9 mouse cellular contexts compared by ENCODE assay signal in the genomic region with DNA sequence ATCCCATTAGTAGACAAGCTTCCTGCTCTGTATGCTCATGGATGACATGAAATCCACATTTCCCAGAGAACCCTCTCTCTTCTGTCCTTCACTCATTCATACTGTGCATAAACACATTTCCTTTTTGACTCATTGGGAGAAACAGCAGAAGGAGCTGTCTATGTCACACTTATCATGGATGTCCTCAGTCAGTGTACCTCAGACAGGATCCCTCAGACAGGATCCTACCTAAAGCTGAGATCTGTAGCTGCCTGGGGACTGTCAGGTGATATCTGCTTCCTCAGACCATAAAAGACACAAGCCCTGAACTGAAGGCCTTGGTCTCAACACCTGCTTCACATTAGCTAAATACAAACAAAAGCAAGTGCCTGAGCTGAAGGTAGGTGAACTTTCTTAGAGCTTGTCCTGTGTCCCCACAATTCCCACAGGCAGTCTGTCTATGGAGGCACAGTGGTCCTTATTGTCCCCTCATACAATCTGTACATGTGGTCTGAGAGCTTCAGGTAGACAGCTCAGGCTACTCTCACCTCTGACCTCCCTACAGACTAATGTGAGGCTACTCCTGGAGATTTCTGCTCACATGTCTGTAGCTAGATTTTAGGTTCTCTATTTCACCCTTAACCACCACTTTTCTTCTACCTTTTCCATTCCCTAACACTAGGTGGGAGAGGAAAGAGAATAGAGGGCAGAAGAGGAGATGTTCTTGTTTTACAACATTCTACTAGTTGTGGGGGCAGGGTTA. TPM values are rescaled to one million over a fixed set of nuclear protein-coding genes. Genes with fewer than 3 reads are reported as not detected.
A peak's percentile ranks its signal among the peaks of the same experiment; 100 is the strongest.
DNase-seq lines count a peak whose midpoint lies in the region; ATAC-seq and TF ChIP-seq lines count a peak whose summit lies in the region.
"Had no signal": no experiment of that assay in that cellular context is flagged by ENCODE, and none has a peak within 500 bp of the region (broad histone marks: within the 10 kb centered on the region; RNA-seq: fewer than 3 reads in every experiment).

No protein-coding gene starts in this region.

- ATAC-seq in heart, embryonic 14.5 days (ENCODE audit: insufficient number of reproducible peaks, insufficient read depth, low FRiP score, low read depth): peak; percentile 14; the same call in 1 of the 2 replicates
- ATAC-seq in hindbrain, embryonic 12.5 days (ENCODE audit: low FRiP score): peak; percentile 53
- ATAC-seq in midbrain, embryonic 16.5 days: peak; percentile 55; the same call in 1 of the 2 replicates

- no peaks in the 10 kb centered on the region for H3K27me3 ChIP-seq in heart, embryonic 14.5 days (ENCODE audit: control insufficient read depth, insufficient read depth, low read length)
- no peaks in the 10 kb centered on the region for H3K27me3 ChIP-seq in hindbrain, embryonic 12.5 days
- no peaks in the 10 kb centered on the region for H3K27me3 ChIP-seq in midbrain, embryonic 16.5 days (ENCODE audit: control insufficient read depth, insufficient read depth, low read depth, low read length)

- peaks cover 3% of the 10 kb centered on the region; the same call in 1 of the 2 replicates for H3K9me3 ChIP-seq in heart, embryonic 14.5 days (ENCODE audit: control insufficient read depth, low read length)
- no peaks in the 10 kb centered on the region for H3K9me3 ChIP-seq in hindbrain, embryonic 12.5 days (replicated peaks)
- H3K9me3 ChIP-seq in midbrain, embryonic 16.5 days (replicated peaks; ENCODE audit: control insufficient read depth, low read length, poor library complexity, severe bottlenecking): no peaks in the 10 kb centered on the region

- H3K4me2 ChIP-seq in heart, embryonic 14.5 days (ENCODE audit: low read length): no peak overlapping the region
- H3K4me2 ChIP-seq in hindbrain, embryonic 12.5 days (replicated peaks): no peak overlapping the region
- no peak overlapping the region for H3K4me2 ChIP-seq in midbrain, embryonic 16.5 days (ENCODE audit: low read length)

- no peak for TF ChIP-seq POLR2A in brain, embryonic 14.5 days (IDR thresholded peaks at IDR 0.05; ENCODE audit: borderline replicate concordance, extremely low read depth, insufficient read depth, insufficient read length, poor library complexity, severe bottlenecking)

- no peak overlapping the region for H3K27ac ChIP-seq in heart, embryonic 14.5 days (replicated peaks in 1 of 2; ENCODE audit: control insufficient read depth in 1 of 2, insufficient read depth in 1 of 2, low read depth in 2 of 2, low read length in 2 of 2)
- no peak overlapping the region for H3K27ac ChIP-seq in hindbrain, embryonic 12.5 days
- H3K27ac ChIP-seq in midbrain, embryonic 16.5 days (ENCODE audit: low read length): no peak overlapping the region
- H3K27ac ChIP-seq: macrophage had no signal

- no peak for DNase-seq in heart, adult 9 months (ENCODE audit: low spot score in 2 of 2)
- DNase-seq in brain, embryonic 14.5 days (ENCODE audit: low read depth): peak; percentile 13
- DNase-seq in gastrocnemius, adult 18-20 months (ENCODE audit: low spot score): no peak
- no peak for DNase-seq in thymus, adult 18-20 months
- DNase-seq in layer of hippocampus, adult 8-10 months (ENCODE audit: low spot score in 2 of 2): no peak

- no peak for TF ChIP-seq CTCF in brain, embryonic 14.5 days (IDR thresholded peaks at IDR 0.05; ENCODE audit: borderline replicate concordance, extremely low read depth, insufficient read depth, insufficient read length)

- no peak overlapping the region for H3K4me3 ChIP-seq in heart, embryonic 14.5 days (ENCODE audit: control insufficient read depth in 1 of 2, insufficient read depth in 1 of 2, low read depth in 1 of 2, low read length in 2 of 2)
- no peak overlapping the region for H3K4me3 ChIP-seq in hindbrain, embryonic 12.5 days
- H3K4me3 ChIP-seq in midbrain, embryonic 16.5 days (ENCODE audit: low read depth, low read length): no peak overlapping the region

- H3K4me1 ChIP-seq in heart, embryonic 14.5 days (ENCODE audit: control insufficient read depth in 2 of 2, insufficient read depth in 2 of 2, low read length in 2 of 2): no peaks in the 10 kb centered on the region
- no peaks in the 10 kb centered on the region for H3K4me1 ChIP-seq in hindbrain, embryonic 12.5 days
- H3K4me1 ChIP-seq in midbrain, embryonic 16.5 days (ENCODE audit: control insufficient read depth, insufficient read depth, low read length): no peaks in the 10 kb centered on the region

- H3K36me3 ChIP-seq in heart, embryonic 14.5 days (ENCODE audit: control insufficient read depth, insufficient read depth, low read length): no peaks in the 10 kb centered on the region
- H3K36me3 ChIP-seq in hindbrain, embryonic 12.5 days: no peaks in the 10 kb centered on the region
- no peaks in the 10 kb centered on the region for H3K36me3 ChIP-seq in midbrain, embryonic 16.5 days (ENCODE audit: control insufficient read depth, insufficient read depth, low read length)

- H3K9ac ChIP-seq in heart, embryonic 14.5 days (ENCODE audit: low read length): no peak overlapping the region
- H3K9ac ChIP-seq in hindbrain, embryonic 12.5 days: no peak overlapping the region
- H3K9ac ChIP-seq in midbrain, embryonic 16.5 days (ENCODE audit: low read depth, low read length): no peak overlapping the region

RNA-seq across cellular contexts. Expression of gene 4931408C20Rik, which starts 1.1 kb away (rescaled TPM):
- polyA plus RNA-seq in heart, embryonic 14.5 days (2014; fragmentation: Nextera tagmentation; extraction: Ambion mirVana): not detected in 2 replicates
- not detected in 2 replicates for polyA plus RNA-seq in brain, embryonic 14.5 days (2012; rRNA removed)
- not detected in 2 replicates for polyA plus RNA-seq in hindbrain, embryonic 12.5 days (2016; fragmentation: Nextera tagmentation; extraction: Ambion mirVana)
- polyA plus RNA-seq in midbrain, embryonic 16.5 days (2015; fragmentation: Nextera tagmentation; extraction: Ambion mirVana): not detected in 2 replicates
- total RNA-seq in gastrocnemius, adult 18-20 months (2021): not detected
- not detected for total RNA-seq in layer of hippocampus, adult 8-10 months (2022)
- polyA plus RNA-seq: macrophage had no signal
